26 mouse cellular contexts compared by ENCODE assay signal in genomic region chr1:154603781-154604180, GRCm38 (mm10).
"Had no signal": no experiment of that assay in that cellular context is flagged by ENCODE, and none has a peak within 500 bp of the region (broad histone marks: within the 10 kb centered on the region; RNA-seq: fewer than 3 reads in every experiment).

No protein-coding gene starts in this region.

- H3K27ac ChIP-seq: embryonic facial prominence, embryonic 10.5 days; embryonic facial prominence, embryonic 12.5 days; embryonic facial prominence, embryonic 13.5 days; embryonic facial prominence, embryonic 15.5 days; forebrain, embryonic 10.5 days; forebrain, embryonic 12.5 days; forebrain, embryonic 13.5 days; forebrain, embryonic 15.5 days; gastrocnemius, adult 2 months; heart, adult 2 months had no signal

- H3K4me2 ChIP-seq: embryonic facial prominence, embryonic 12.5 days; embryonic facial prominence, embryonic 13.5 days; embryonic facial prominence, embryonic 15.5 days; forebrain, embryonic 12.5 days; forebrain, embryonic 13.5 days; forebrain, embryonic 15.5 days had no signal

- H3K4me3 ChIP-seq: embryonic facial prominence, embryonic 10.5 days; embryonic facial prominence, embryonic 12.5 days; embryonic facial prominence, embryonic 13.5 days; embryonic facial prominence, embryonic 15.5 days; erythroblast, embryonic 14.5 days; forebrain, embryonic 10.5 days; forebrain, embryonic 12.5 days; forebrain, embryonic 13.5 days; forebrain, embryonic 15.5 days; gastrocnemius, adult 2 months; heart, adult 2 months had no signal

- ATAC-seq: forebrain, embryonic 13.5 days; forebrain, embryonic 14.5 days; forebrain, embryonic 15.5 days; forebrain, embryonic 16.5 days; forebrain, postnatal 0 days had no signal

- H3K36me3 ChIP-seq: embryonic facial prominence, embryonic 10.5 days; embryonic facial prominence, embryonic 12.5 days; embryonic facial prominence, embryonic 13.5 days; embryonic facial prominence, embryonic 15.5 days; forebrain, embryonic 10.5 days; forebrain, embryonic 12.5 days; forebrain, embryonic 15.5 days had no signal

- H3K9me3 ChIP-seq: embryonic facial prominence, embryonic 10.5 days; embryonic facial prominence, embryonic 12.5 days; embryonic facial prominence, embryonic 13.5 days; embryonic facial prominence, embryonic 15.5 days; forebrain, embryonic 10.5 days; forebrain, embryonic 12.5 days; forebrain, embryonic 13.5 days; forebrain, embryonic 15.5 days had no signal

- DNase-seq: cerebellum, adult 8-10 months; cerebellum, adult 9-10 months; cerebellum, adult 9-11 months; cerebellum, postnatal 10 days; cerebellum, postnatal 14 days; cerebellum, postnatal 25 days; cerebellum, postnatal 36 days; forebrain, postnatal 0 days; gastrocnemius, adult 2 months; gastrocnemius, postnatal 10 days; gastrocnemius, postnatal 14 days; gastrocnemius, postnatal 25 days; gastrocnemius, postnatal 36 days; heart, adult 18-20 months; heart, adult 2 months had no signal

- H3K27me3 ChIP-seq: embryonic facial prominence, embryonic 12.5 days; embryonic facial prominence, embryonic 13.5 days; embryonic facial prominence, embryonic 15.5 days; forebrain, embryonic 12.5 days; forebrain, embryonic 13.5 days; forebrain, embryonic 15.5 days had no signal

- H3K4me1 ChIP-seq: embryonic facial prominence, embryonic 10.5 days; embryonic facial prominence, embryonic 12.5 days; embryonic facial prominence, embryonic 13.5 days; embryonic facial prominence, embryonic 15.5 days; forebrain, embryonic 10.5 days; forebrain, embryonic 12.5 days; forebrain, embryonic 13.5 days had no signal

- H3K9ac ChIP-seq: embryonic facial prominence, embryonic 12.5 days; embryonic facial prominence, embryonic 13.5 days; embryonic facial prominence, embryonic 15.5 days; forebrain, embryonic 12.5 days; forebrain, embryonic 13.5 days; forebrain, embryonic 15.5 days; forebrain, postnatal 0 days had no signal
